Mouse (Mus musculus) c-Kit-positive CD71-positive TER-119-positive erythroid progenitor cells, embryonic 14.5 days (primary cell): ENCODE measurements around the gene Tmprss6.
A peak's percentile ranks its signal among the peaks of the same experiment; 100 is the strongest.

ENCODE experiments used
- DNase-seq: peaks from one replicate; pipeline ENCODE4 v3.0.0-alpha.2; 2013; ENCODE audit warnings: low spot score

Tmprss6 gene

GRCm38 (mm10) chr15:78482518-78482917 lies 14.1 kb upstream of the Tmprss6 start:
- no peak for DNase-seq

DNA sequence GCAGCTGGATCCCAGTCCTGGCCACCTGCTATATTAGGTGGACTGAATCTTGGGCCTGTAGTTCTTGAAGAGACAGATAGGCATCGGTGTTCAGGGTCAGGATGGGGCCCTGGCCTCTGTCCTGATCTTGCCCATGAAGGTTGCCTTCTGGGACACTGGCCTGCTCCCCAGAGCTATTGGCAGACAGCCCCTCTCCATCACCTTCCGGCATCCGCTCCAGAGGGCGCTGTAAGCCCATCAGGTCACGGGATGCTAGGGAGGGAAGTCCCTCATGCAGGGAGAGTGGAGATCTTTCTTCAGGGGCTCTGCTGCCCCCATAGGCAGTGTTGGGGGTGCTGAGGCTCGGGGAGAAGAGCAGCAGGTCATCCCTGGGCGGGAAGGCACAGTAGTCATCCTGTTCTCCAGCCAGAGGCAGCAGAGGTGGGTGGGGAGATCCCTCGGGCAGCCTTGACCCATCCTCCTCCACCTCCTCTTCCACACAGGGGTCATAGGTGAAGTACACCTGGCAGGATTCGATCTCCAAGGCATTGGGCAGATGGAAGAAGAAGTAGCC lies 13.1 kb upstream of the Tmprss6 start:
- no peak for DNase-seq

- no peak for DNase-seq
Observed at GRCm38 (mm10) chr15:78480991-78481390, 12.6 kb upstream of the Tmprss6 start.

DNA sequence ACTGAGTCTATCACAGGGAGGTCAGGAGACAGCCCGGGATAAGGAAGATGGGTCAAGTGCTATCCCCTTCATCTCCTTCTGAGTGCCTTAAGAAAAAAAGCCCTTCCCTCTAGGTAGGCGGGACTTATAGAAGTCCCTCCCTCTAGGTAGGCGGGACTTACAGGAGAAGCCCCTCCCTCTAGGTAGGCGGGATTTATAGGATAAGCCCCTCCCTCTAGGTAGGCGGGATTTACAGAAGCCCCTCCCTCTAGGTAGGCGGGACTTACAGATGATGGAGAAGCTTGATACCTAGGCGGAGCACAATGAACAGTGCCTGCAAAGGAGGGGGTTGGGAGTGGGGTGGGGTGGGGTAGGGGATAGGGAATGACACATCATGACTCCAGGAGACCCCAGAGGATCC lies 11.7 kb upstream of the Tmprss6 start:
- peak; percentile 11 for DNase-seq

DNA sequence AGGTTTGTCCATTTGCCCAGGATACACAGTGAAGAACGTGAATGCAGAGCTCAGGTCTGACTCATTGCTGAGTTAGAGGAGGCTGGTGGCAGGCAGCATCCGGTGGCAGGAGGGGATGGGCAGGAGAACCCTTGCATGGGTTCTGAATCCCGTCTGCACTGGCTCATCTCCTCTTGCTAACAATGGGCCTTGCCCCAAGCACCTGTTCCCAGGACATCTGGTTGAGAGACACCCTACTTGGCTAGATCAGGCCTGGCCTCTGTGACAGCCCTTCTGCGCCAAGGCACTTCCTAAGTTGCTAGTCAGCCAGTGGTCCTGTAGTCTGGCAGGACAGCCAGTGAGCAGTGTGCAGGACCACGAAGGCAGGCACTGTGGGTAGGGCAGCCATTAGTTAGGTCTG lies 11.0 kb upstream of the Tmprss6 start:
- DNase-seq = no peak

- no peak for DNase-seq
Observed at GRCm38 (mm10) chr15:78478073-78478472, 9.6 kb upstream of the Tmprss6 start.

GRCm38 (mm10) chr15:78476878-78477277 lies 8.4 kb upstream of the Tmprss6 start:
- no peak for DNase-seq

DNA sequence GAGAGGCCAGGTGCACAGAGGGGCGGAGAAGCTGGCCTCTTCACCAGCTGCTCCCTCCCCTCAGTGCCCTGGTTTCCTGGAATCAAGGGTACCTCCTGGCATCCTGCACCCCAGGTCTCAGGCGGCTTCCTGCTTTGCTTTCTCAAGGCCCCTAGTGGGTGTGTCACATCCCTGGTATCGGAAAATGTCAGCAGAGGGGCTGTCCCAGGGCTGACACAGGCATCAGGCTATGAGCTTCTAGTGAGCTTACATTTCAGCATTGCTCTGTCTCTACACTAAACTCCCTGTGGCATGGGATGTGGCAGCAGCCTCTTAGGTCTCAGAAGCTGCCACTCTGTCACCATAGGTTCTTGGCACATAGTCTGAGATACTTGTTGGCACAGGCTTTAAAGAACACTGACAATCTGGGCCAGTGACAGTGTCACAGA lies 7.2 kb upstream of the Tmprss6 start:
- DNase-seq = no peak

- no peak for DNase-seq
Observed at GRCm38 (mm10) chr15:78473442-78473841, 5.0 kb upstream of the Tmprss6 start.

DNA sequence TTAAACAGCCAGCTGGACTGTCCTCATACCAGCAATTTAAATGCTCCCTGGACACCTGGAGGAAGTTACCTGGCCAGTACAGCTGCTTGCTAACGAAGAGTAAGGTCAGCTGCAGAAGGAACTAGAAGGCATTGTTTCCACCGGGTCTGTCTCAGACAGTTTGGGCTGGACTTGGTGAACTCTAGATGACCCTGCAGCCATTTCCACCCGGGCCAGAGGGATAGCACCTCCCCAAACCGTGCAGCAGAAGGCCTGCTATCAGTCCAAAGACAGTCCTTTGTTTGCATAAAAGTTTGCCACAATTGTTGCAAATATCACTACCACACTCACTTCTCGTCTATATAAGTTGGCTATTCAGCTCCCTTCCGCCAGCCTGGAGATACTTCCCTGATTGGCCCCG lies 3.5 kb upstream of the Tmprss6 start:
- DNase-seq = no peak

DNA sequence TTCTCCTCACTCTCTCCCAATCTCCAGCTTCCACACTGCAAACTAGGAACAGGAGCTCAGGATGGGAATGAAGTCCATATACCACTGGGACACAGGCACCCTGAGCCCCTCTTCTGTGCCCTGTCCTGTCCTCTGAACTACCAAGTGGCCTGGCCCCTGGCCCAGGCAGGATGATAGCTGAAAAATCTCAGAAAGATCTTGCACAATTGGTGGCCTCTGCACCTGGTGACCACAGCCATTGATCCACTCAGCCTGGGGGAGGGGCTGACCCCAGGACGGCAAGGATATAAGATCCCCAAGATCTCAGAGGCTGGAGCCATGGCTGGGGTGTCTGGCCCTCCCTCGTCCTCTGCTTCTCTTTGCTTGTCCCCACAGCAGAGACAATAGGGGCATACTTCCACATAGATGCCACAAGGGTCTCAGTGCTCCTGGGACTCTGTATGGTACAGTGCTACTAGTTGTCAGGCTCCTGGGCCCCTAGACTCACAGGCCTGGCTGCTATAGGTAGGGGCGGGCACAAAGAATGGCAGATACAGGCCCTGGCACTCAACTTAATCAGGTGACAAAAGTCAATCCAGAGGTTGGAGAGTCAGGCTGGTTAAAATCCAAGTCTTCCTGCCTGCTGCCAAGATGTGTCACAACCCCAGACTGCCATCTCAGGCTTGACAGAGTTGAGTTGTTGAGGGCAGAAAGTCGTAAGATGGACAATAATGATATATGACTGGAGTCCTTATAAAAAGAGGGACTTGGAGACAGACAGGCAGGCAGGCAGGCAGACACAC lies 2.3 kb upstream of the Tmprss6 start:
- DNase-seq = no peak

DNA sequence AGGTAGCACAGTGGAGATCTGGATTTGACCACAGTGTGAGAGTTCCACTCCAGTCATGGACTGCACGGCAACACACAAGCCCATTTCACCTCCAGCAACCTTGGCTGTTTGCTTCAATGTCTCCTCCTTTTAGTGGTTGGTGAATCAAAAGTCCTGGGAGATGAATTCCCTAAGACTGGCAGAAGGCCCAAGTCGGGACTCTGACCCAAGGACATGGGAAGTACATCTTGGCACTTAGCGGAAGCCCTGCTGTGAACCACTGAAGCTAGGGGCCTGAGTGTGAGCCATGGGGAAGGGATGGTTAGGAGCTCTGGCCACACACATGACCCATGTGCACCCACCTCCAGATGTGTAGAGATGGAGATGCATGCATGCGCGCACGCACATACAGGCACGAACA lies 864 bp downstream of the Tmprss6 start:
- DNase-seq = no peak

GRCm38 (mm10) chr15:78466809-78467208 lies 1.6 kb downstream of the Tmprss6 start:
- no peak for DNase-seq

GRCm38 (mm10) chr15:78462981-78463380 lies 5.5 kb downstream of the Tmprss6 start:
- no peak for DNase-seq

DNA sequence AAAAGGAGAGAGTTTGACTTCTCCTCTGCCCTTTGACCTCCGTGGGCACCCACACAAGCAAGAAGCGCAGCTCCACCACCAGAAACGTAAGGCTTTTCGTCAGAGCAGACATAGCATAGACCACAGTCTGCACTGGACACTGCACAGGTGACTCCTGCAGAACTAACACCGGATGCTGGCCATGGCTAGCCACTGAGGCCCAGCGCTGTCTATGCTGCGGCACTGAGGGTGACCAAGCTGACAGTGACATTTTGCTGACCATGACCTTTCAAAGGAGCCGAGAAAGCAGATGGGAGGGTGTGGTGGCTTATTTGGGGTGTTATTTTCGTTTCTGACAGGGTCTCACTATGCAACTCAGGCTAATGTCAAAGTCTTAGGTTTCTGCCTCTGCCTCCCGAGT lies 11.2 kb downstream of the Tmprss6 start:
- no peak for DNase-seq

DNA sequence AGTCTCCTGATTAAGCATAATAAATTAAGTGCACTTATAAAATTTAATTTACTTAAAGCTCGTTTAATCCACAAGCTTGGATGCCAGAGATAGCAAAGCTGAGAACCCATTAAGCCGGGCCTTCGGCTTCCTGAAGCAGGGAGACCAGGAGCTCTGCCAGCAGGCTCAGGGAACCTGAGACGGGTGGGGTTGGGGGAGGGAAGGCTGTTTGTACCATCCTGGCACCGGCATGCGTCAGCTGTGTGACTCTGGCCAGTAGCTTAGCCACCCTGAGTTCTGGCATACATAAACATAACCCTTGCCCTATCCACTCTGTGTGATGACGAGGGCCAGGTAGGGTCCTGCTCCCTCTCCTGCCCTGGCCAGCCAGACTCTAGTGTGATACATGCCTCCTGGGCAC lies 12.4 kb downstream of the Tmprss6 start:
- DNase-seq = no peak

GRCm38 (mm10) chr15:78455168-78455567 lies 13.3 kb downstream of the Tmprss6 start:
- DNase-seq = no peak

GRCm38 (mm10) chr15:78452929-78453328 lies 15.5 kb downstream of the Tmprss6 start:
- DNase-seq = no peak

DNA sequence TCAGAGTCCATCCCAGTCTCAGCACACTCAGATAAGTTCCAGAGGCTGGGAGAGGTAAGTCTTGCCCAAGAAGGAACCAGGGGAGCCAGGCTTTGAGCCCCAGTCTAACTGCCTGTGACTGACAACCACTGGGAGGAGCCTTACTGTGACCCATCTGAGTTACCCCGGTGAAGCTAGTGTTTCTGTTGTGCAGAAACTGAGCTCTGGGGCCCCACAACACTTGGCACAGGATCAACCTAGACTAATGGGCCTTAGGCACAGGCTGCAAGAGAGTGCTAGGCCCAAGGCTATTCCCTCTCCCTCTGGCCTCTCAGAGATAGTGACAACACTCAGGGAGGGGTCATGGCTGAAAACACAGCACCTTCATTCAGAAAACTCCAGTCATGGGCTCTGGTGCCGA lies 17.2 kb downstream of the Tmprss6 start:
- DNase-seq = no peak

DNA sequence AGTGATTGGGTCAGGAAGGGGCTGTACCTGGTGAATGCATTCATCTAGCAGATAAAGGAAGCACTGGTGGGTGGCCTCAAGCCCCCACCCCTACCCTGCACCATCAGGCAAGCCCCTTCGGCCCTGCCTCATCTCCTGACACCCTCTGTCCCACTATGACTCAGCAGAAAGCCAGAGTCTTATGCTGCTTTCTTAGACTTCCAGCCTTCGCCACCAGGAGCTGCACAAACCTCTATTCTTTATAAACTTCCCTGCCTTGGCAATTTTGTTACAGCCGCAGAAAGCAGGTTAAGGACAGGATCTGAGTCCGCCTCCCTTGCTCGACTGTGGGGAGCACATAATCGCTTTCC lies 18.0 kb downstream of the Tmprss6 start:
- peak; percentile 25 for DNase-seq

- peak; percentile 64 for DNase-seq
Observed at GRCm38 (mm10) chr15:78449694-78450418, 18.6 kb downstream of the Tmprss6 start.

- DNase-seq = no peak
Observed at GRCm38 (mm10) chr15:78449131-78449530, 19.3 kb downstream of the Tmprss6 start.
